Mouse (Mus musculus) forelimb bud, embryonic 11.5 days (tissue): ENCODE results near the gene Polg.

Experiments used
- DNase-seq: peaks from one replicate; pipeline ENCODE4 v3.0.0-alpha.2; 2012; ENCODE audit warnings: low read depth, low spot score

Polg gene

GRCm38 (mm10) chr7:79466053-79466901 lies at the start of gene Polg:
Gene Polg (minus strand): TSS chr7:79466362.
- DNase-seq: peak; percentile 98

- no peak for DNase-seq
Measured at GRCm38 (mm10) chr7:79515861-79516260, 49.7 kb upstream of the Polg start.

GRCm38 (mm10) chr7:79515221-79515743 lies 49.1 kb upstream of the Polg start:
- DNase-seq: no peak

GRCm38 (mm10) chr7:79514361-79514881 lies 48.3 kb upstream of the Polg start:
- no peak for DNase-seq

- no peak for DNase-seq
Measured at GRCm38 (mm10) chr7:79513466-79513865, 47.3 kb upstream of the Polg start.

GRCm38 (mm10) chr7:79512496-79512895 lies 46.3 kb upstream of the Polg start:
- no peak for DNase-seq

- no peak for DNase-seq
Measured at GRCm38 (mm10) chr7:79511656-79512055, 45.5 kb upstream of the Polg start.

GRCm38 (mm10) chr7:79511181-79511580 lies 45.0 kb upstream of the Polg start:
- no peak for DNase-seq

GRCm38 (mm10) chr7:79510686-79511085 lies 44.5 kb upstream of the Polg start:
- DNase-seq: no peak

- no peak for DNase-seq
Measured at GRCm38 (mm10) chr7:79509710-79510109, 43.5 kb upstream of the Polg start.

GRCm38 (mm10) chr7:79509235-79509607 lies 43.1 kb upstream of the Polg start:
- no peak for DNase-seq

GRCm38 (mm10) chr7:79508280-79509234 lies 42.4 kb upstream of the Polg start:
- DNase-seq: no peak

- no peak for DNase-seq
Measured at GRCm38 (mm10) chr7:79507756-79508155, 41.6 kb upstream of the Polg start.

- DNase-seq: no peak
Measured at GRCm38 (mm10) chr7:79507101-79507705, 41.0 kb upstream of the Polg start.

GRCm38 (mm10) chr7:79506531-79507090 lies 40.4 kb upstream of the Polg start:
- no peak for DNase-seq

GRCm38 (mm10) chr7:79505876-79506530 lies 39.8 kb upstream of the Polg start:
- no peak for DNase-seq

- DNase-seq: no peak
Measured at GRCm38 (mm10) chr7:79505376-79505775, 39.2 kb upstream of the Polg start.

GRCm38 (mm10) chr7:79504723-79505122 lies 38.6 kb upstream of the Polg start:
- peak; percentile 83 for DNase-seq

GRCm38 (mm10) chr7:79503656-79504250 lies 37.6 kb upstream of the Polg start:
- no peak for DNase-seq

- no peak for DNase-seq
Measured at GRCm38 (mm10) chr7:79503103-79503455, 36.9 kb upstream of the Polg start.
